Mouse (Mus musculus): Measurements from ENCODE around the gene Rtn1.

DNA sequence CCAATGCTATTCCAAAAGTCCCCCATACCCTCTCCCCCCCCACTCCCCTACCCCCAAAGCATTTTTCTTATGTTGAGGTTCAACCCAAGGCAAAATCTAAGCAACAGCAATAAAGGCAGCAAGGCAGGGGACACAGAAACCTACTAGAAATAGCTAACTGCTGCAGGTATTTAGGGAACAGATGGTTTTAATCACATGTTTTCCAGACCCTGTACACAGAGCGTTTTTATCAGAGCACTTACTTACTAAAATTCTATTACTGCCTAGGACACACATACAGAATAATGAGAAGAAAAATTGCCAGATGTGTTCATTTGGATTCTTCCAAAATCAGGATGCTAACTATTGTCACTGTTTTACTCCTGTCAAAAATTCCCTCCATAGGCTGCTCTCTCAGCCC is 61.7 kb downstream of the Rtn1 start:
- TF ChIP-seq CTCF (IDR thresholded peaks at IDR 0.05; ENCODE audit: extremely low read depth, insufficient read depth, insufficient read length, insufficient replicate concordance), result no peak
- no peak for TF ChIP-seq POLR2A (IDR thresholded peaks at IDR 0.05; ENCODE audit: low read depth, low read length)

All from spleen, adult 2 months (tissue).